Mouse (Mus musculus): ENCODE results near the gene Fcrl6. TPM values are rescaled to one million over a fixed set of nuclear protein-coding genes. Genes with fewer than 3 reads are reported as not detected.

Fcrl6 gene
- polyA plus RNA-seq, 1 experiment from 2014 or later, result not detected

DNA sequence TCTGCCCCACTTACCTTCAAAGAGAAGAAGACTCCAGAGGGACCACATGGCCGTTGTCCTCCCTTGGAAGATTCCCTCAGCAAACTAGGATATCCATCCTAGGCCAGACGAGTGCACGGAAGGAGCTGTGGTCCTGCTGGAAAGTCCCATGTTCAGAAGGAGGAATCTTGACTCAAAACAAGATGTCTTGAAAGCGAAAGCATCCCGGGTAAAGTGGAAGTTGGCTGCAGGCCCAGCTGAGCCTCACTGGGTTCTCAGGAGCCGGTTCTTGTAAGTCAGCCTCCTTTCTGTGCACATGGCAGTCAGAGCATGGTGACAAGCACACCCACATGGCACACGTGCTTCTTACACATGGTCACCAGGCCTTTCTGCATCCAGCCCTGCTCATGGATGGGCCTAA lies 12.0 kb downstream of the Fcrl6 start, which contains the start of gene Slamf8:
TSS of gene Slamf8 (minus strand) at position 184 of the 400 bp plus-strand sequence.
- Histone ChIP-seq H3K4me2 (ENCODE audit: low read length) (no peak within 1 kb of the TSS), H3K36me3 (ENCODE audit: control insufficient read depth, insufficient read depth) (no peaks in the 10 kb centered on the region), H3K27me3 (replicated peaks; ENCODE audit: control insufficient read depth, insufficient read depth, low read length) (no peaks in the 10 kb centered on the region), H3K27ac (ENCODE audit: low read length) (no peak within 1 kb of the TSS), H3K9me3 (ENCODE audit: control insufficient read depth, low read length) (no peaks in the 10 kb centered on the region), H3K9ac (replicated peaks; ENCODE audit: low read depth, low read length) (no peak within 1 kb of the TSS), H3K4me1 (replicated peaks; ENCODE audit: control insufficient read depth, insufficient read depth, low read length) (peaks cover 12% of the 10 kb centered on the region), H3K4me3 (replicated peaks; ENCODE audit: low read length) (no peak within 1 kb of the TSS)
- WGBS, result 77% methylated on average over 7 of the region's 7 CpGs
- no peak for ATAC-seq

DNA sequence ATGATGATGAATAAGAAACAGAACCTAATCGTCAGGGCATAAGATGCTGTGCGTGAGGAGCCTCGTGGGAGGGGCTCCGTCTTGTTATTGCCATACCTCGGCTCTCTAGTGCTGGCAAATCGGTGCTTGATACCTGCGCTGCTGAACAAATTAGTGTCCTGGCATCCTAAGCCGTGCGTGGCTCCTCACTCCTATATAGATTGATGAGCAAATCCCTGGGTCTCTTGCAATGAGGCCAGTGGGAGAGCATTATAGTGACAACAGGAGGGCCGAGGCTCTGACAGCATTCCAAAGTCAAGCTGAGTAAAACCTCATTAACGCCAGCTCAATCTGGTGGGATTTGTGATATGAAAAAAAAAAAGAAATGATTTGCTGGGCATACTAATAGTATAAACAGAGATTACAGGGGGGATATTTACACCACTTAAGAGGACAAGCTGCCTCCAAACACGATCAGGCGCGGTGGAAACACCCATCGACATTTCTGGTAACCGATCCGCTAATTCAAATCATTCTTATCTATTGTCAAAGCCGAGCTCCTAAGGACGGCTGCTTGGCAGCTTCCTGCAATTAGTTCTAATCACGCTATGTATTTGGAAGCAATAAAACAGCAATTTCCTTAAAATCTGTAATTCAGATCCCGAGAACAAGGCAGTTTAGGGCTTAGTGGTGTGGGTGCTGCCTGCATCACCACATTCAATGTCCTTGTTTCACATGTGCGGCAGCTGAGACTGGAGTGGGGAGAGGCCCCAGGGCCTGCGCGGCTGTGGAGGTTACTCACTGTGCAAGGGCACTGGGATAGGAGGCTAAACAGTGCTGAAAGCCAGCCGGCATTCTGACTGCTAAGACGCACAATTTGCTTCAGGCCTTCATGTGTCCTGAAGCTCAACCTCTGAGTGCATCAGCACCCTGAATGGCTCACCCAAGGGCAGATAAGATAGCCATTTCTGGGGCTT lies 16.5 kb downstream of the Fcrl6 start:
- Histone ChIP-seq H3K9ac (replicated peaks; ENCODE audit: low read depth, low read length) (peak overlapping the region; percentile 24; the same call in 1 of the 2 replicates), H3K27ac (ENCODE audit: low read length) (peak overlapping the region; percentile 19), H3K4me3 (replicated peaks; ENCODE audit: low read length) (0 out of 2 replicates have a peak overlapping the region, but pooled peaks have one; percentile 10)

GRCm38 (mm10) chr1:172585026-172585425 lies 17.3 kb downstream of the Fcrl6 start:
- H3K4me2 ChIP-seq (ENCODE audit: low read length), result no peak overlapping the region
- H3K27ac ChIP-seq (ENCODE audit: low read length), result no peak overlapping the region
- H3K9me3 ChIP-seq (ENCODE audit: control insufficient read depth, low read length), result no peaks in the 10 kb centered on the region
- peaks cover 13% of the 10 kb centered on the region for H3K4me1 ChIP-seq (replicated peaks; ENCODE audit: control insufficient read depth, insufficient read depth, low read length)
- no peak overlapping the region for H3K4me3 ChIP-seq (replicated peaks; ENCODE audit: low read length)
- ATAC-seq, result peak; percentile 16; the same call in 1 of the 2 replicates
- 0 out of 2 replicates have a peak, but pooled peaks cover 6% of the 10 kb centered on the region for H3K27me3 ChIP-seq (replicated peaks; ENCODE audit: control insufficient read depth, insufficient read depth, low read length)
- H3K36me3 ChIP-seq (ENCODE audit: control insufficient read depth, insufficient read depth), result no peaks in the 10 kb centered on the region
- 36% methylated on average over 4 of the region's 4 CpGs for WGBS
- no peak overlapping the region for H3K9ac ChIP-seq (replicated peaks; ENCODE audit: low read depth, low read length)

More for the DNA sequence above, 16.5 kb downstream of the Fcrl6 start:
- Histone ChIP-seq H3K9me3 (ENCODE audit: control insufficient read depth, low read length) (no peaks in the 10 kb centered on the region), H3K4me2 (ENCODE audit: low read length) (peak overlapping the region; percentile 33), H3K27me3 (replicated peaks; ENCODE audit: control insufficient read depth, insufficient read depth, low read length) (0 out of 2 replicates have a peak, but pooled peaks cover 6% of the 10 kb centered on the region), H3K36me3 (ENCODE audit: control insufficient read depth, insufficient read depth) (no peaks in the 10 kb centered on the region), H3K4me1 (replicated peaks; ENCODE audit: control insufficient read depth, insufficient read depth, low read length) (peaks cover 13% of the 10 kb centered on the region)
- peak; percentile 90 for ATAC-seq
- WGBS, result 6% methylated on average over 26 of the region's 26 CpGs

DNA sequence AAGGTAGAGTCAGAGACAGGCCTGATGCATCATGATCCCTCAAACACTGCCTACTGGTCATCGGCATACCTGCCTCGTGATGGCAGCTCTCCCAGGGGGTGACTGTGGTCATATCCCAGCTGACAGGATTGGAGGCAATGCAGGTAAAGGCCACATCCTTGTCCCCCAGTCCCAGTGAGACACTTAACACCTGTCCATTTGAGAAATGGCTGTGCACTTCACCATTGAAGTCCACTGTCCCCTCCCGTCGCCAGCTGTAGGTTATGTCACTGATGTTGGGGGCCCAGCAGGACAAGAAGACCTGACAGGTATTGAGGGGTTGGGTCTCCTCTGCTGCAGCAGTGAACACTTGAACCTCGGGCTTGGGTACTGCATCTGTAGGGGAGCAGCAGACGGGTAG lies 18.1 kb downstream of the Fcrl6 start:
- Histone ChIP-seq H3K36me3 (ENCODE audit: control insufficient read depth, insufficient read depth) (no peaks in the 10 kb centered on the region), H3K9me3 (ENCODE audit: control insufficient read depth, low read length) (no peaks in the 10 kb centered on the region), H3K4me2 (ENCODE audit: low read length) (no peak overlapping the region), H3K27me3 (replicated peaks; ENCODE audit: control insufficient read depth, insufficient read depth, low read length) (0 out of 2 replicates have a peak, but pooled peaks cover 6% of the 10 kb centered on the region), H3K4me3 (replicated peaks; ENCODE audit: low read length) (no peak overlapping the region), H3K27ac (ENCODE audit: low read length) (no peak overlapping the region), H3K9ac (replicated peaks; ENCODE audit: low read depth, low read length) (no peak overlapping the region), H3K4me1 (replicated peaks; ENCODE audit: control insufficient read depth, insufficient read depth, low read length) (peaks cover 13% of the 10 kb centered on the region)
- no peak for ATAC-seq
- 83% methylated on average over 6 of the region's 6 CpGs for WGBS

DNA sequence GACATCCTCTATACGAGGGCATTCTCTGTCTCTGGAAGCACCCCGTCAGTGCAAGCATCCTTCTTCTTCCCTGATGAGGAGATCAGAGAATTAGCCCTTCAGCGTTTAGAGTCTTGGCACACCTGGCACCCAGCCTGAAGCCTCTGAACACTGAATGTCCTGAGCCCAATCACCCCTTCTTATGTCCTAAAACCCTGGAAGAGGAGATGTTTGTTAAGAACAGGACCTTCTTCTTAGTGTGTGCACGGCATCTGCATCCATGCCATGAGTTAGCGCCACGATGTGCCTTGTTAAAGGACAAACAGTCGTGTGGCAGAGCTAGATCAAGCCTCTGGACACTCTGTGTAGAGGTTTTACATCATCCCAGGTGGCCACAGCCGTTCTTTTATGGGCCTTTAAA lies 19.9 kb downstream of the Fcrl6 start:
- H3K9ac ChIP-seq (replicated peaks; ENCODE audit: low read depth, low read length), result no peak overlapping the region
- WGBS, result 87% methylated on average over 8 of the region's 8 CpGs
- H3K36me3 ChIP-seq (ENCODE audit: control insufficient read depth, insufficient read depth), result no peaks in the 10 kb centered on the region
- H3K4me3 ChIP-seq (replicated peaks; ENCODE audit: low read length), result no peak overlapping the region
- H3K9me3 ChIP-seq (ENCODE audit: control insufficient read depth, low read length), result no peaks in the 10 kb centered on the region
- no peak overlapping the region for H3K27ac ChIP-seq (ENCODE audit: low read length)
- H3K4me2 ChIP-seq (ENCODE audit: low read length), result no peak overlapping the region
- H3K4me1 ChIP-seq (replicated peaks; ENCODE audit: control insufficient read depth, insufficient read depth, low read length), result peaks cover 13% of the 10 kb centered on the region
- H3K27me3 ChIP-seq (replicated peaks; ENCODE audit: control insufficient read depth, insufficient read depth, low read length), result 0 out of 2 replicates have a peak, but pooled peaks cover 6% of the 10 kb centered on the region
- no peak for ATAC-seq

GRCm38 (mm10) chr1:172580116-172580515 lies 22.2 kb downstream of the Fcrl6 start:
- Histone ChIP-seq H3K9ac (replicated peaks; ENCODE audit: low read depth, low read length) (no peak overlapping the region), H3K27ac (ENCODE audit: low read length) (no peak overlapping the region), H3K4me2 (ENCODE audit: low read length) (no peak overlapping the region), H3K4me1 (replicated peaks; ENCODE audit: control insufficient read depth, insufficient read depth, low read length) (no peaks in the 10 kb centered on the region), H3K27me3 (replicated peaks; ENCODE audit: control insufficient read depth, insufficient read depth, low read length) (0 out of 2 replicates have a peak, but pooled peaks cover 5% of the 10 kb centered on the region), H3K4me3 (replicated peaks; ENCODE audit: low read length) (no peak overlapping the region), H3K36me3 (ENCODE audit: control insufficient read depth, insufficient read depth) (no peaks in the 10 kb centered on the region), H3K9me3 (ENCODE audit: control insufficient read depth, low read length) (no peaks in the 10 kb centered on the region)
- 78% methylated on average over 6 of the region's 6 CpGs for WGBS
- ATAC-seq, result no peak

- no peaks in the 10 kb centered on the region for H3K36me3 ChIP-seq (ENCODE audit: control insufficient read depth, insufficient read depth)
- H3K9me3 ChIP-seq (ENCODE audit: control insufficient read depth, low read length), result no peaks in the 10 kb centered on the region
- H3K27ac ChIP-seq (ENCODE audit: low read length), result no peak overlapping the region
- H3K4me2 ChIP-seq (ENCODE audit: low read length), result no peak overlapping the region
- H3K27me3 ChIP-seq (replicated peaks; ENCODE audit: control insufficient read depth, insufficient read depth, low read length), result peaks cover 4% of the 10 kb centered on the region
- peaks cover 2% of the 10 kb centered on the region for H3K4me1 ChIP-seq (replicated peaks; ENCODE audit: control insufficient read depth, insufficient read depth, low read length)
- no peak for ATAC-seq
- no peak overlapping the region for H3K4me3 ChIP-seq (replicated peaks; ENCODE audit: low read length)
- no peak overlapping the region for H3K9ac ChIP-seq (replicated peaks; ENCODE audit: low read depth, low read length)
- 79% methylated on average over 4 of the region's 4 CpGs for WGBS
Observed at GRCm38 (mm10) chr1:172567758-172568157, 34.6 kb downstream of the Fcrl6 start.

- Histone ChIP-seq H3K27me3 (replicated peaks; ENCODE audit: control insufficient read depth, insufficient read depth, low read length) (peaks cover 19% of the 10 kb centered on the region), H3K9ac (replicated peaks; ENCODE audit: low read depth, low read length) (no peak overlapping the region), H3K9me3 (ENCODE audit: control insufficient read depth, low read length) (no peaks in the 10 kb centered on the region), H3K4me2 (ENCODE audit: low read length) (no peak overlapping the region), H3K4me1 (replicated peaks; ENCODE audit: control insufficient read depth, insufficient read depth, low read length) (peaks cover 14% of the 10 kb centered on the region), H3K27ac (ENCODE audit: low read length) (no peak overlapping the region), H3K36me3 (ENCODE audit: control insufficient read depth, insufficient read depth) (no peaks in the 10 kb centered on the region), H3K4me3 (replicated peaks; ENCODE audit: low read length) (no peak overlapping the region)
- no peak for ATAC-seq
- 79% methylated on average over 3 of the region's 3 CpGs for WGBS
Observed at GRCm38 (mm10) chr1:172566131-172566530, 36.2 kb downstream of the Fcrl6 start.

DNA sequence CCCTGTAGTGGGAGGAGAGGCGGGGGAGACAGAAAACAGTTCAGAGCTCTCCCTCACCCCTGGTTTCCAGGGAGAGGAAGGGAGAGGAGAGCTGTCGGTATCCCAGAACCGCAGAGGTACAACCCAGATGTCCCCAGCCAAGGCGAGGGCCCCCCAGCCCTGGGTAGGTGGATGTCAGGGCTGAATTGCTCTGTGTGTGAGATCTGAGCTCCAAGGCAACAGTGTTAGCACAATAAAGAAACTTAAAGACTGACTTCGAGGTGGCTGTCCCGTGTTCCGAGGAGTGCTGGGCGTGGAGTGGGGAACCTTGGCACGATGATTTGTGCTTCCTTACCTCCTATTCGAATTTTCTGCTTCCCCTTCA lies 38.9 kb downstream of the Fcrl6 start:
- under 1% methylated on average over 9 of the region's 10 CpGs for WGBS
- H3K27ac ChIP-seq (ENCODE audit: low read length), result no peak overlapping the region
- peak overlapping the region; percentile 78 for H3K9ac ChIP-seq (replicated peaks; ENCODE audit: low read depth, low read length)
- H3K27me3 ChIP-seq (replicated peaks; ENCODE audit: control insufficient read depth, insufficient read depth, low read length), result peaks cover 24% of the 10 kb centered on the region
- no peaks in the 10 kb centered on the region for H3K9me3 ChIP-seq (ENCODE audit: control insufficient read depth, low read length)
- ATAC-seq, result no peak
- H3K4me2 ChIP-seq (ENCODE audit: low read length), result peak overlapping the region; percentile 97
- peaks cover 14% of the 10 kb centered on the region for H3K4me1 ChIP-seq (replicated peaks; ENCODE audit: control insufficient read depth, insufficient read depth, low read length)
- peak overlapping the region; percentile 80 for H3K4me3 ChIP-seq (replicated peaks; ENCODE audit: low read length)
- no peaks in the 10 kb centered on the region for H3K36me3 ChIP-seq (ENCODE audit: control insufficient read depth, insufficient read depth)
